Mouse (Mus musculus) forebrain, postnatal 0 days (tissue): Measurements from ENCODE around the gene Gm49321. TPM values are rescaled to one million over a fixed set of nuclear protein-coding genes. Genes with fewer than 3 reads are reported as not detected.

Experiments
- ATAC-seq: fragments of 200-750 bp; cut with Nextera tagmentation; 2 replicates; pipeline ENCODE4 v1.8.0; 2017; ENCODE audit warnings: mild to moderate bottlenecking, moderate library complexity
- DNase-seq: peaks from one replicate; pipeline ENCODE4 v3.0.0-alpha.2; 2015
- H3K27ac ChIP-seq: fragments of 300-500 bp; sonication (generic); 2 replicates; pipeline ENCODE4 v1.5.1; 2014; ENCODE audit warnings: low read depth, mild to moderate bottlenecking, antibody characterized with exemption, low read length, moderate library complexity, mixed read lengths
- H3K27me3 ChIP-seq: fragments of 300-500 bp; sonication (generic); 2 replicates; pipeline ENCODE4 v1.6.1; 2014; ENCODE audit warnings: mild to moderate bottlenecking, low read length, mixed read lengths; ENCODE audit not compliant: insufficient read depth
- H3K36me3 ChIP-seq: fragments of 300-500 bp; sonication (generic); 2 replicates; pipeline ENCODE4 v1.6.1; 2014; ENCODE audit warnings: mild to moderate bottlenecking, moderate library complexity; ENCODE audit not compliant: insufficient read depth
- H3K4me1 ChIP-seq: fragments of 300-500 bp; sonication (generic); 2 replicates; pipeline ENCODE4 v1.6.1; 2014; ENCODE audit warnings: antibody characterized with exemption; ENCODE audit not compliant: insufficient read depth
- H3K4me2 ChIP-seq: fragments of 300-500 bp; sonication (generic); 2 replicates; pipeline ENCODE4 v1.6.1; 2014; ENCODE audit warnings: low read depth, mild to moderate bottlenecking, moderate library complexity
- H3K4me3 ChIP-seq: fragments of 300-500 bp; sonication (generic); 2 replicates; pipeline ENCODE4 v1.5.1; 2014; ENCODE audit warnings: low read depth, low read length, mixed read lengths
- H3K9ac ChIP-seq: fragments of 300-500 bp; sonication (generic); 2 replicates; pipeline ENCODE4 v1.6.1; 2014; ENCODE audit warnings: mild to moderate bottlenecking
- H3K9me3 ChIP-seq: fragments of 300-500 bp; sonication (generic); 2 replicates; pipeline ENCODE4 v1.6.1; 2016; ENCODE audit warnings: low read length
- CTCF ChIP-seq: sonication (generic); IDR thresholded peaks from 2 replicates; pipeline ENCODE4 v1.5.1; 2016; ENCODE audit warnings: antibody characterized with exemption, control low read depth, low read depth
- WGBS: fragments of 180-500 bp; shearing (Covaris S2); extraction: QIAGEN DNeasy Blood & Tissue Kit; methylation state at CpG from one replicate; pipeline ENCODE4 v1.1.7; 2014; 5-methylcytosine and 5-hydroxymethylcytosine counted together
- polyA plus RNA-seq: library from polyadenylated mRNA; unstranded; fragments of >200 nt; fragmentation: Nextera tagmentation; extraction: Ambion mirVana; gene quantifications from 2 replicates; pipeline ENCODE4 v1.2.1, GENCODE M21; 2015
- total RNA-seq: library from RNA; depleted of rRNA; stranded (reverse); fragments of >200 nt; gene quantifications from 2 replicates; pipeline ENCODE4 v1.2.3, GENCODE M21; 2014

Gene Gm49321
- total and polyA plus RNA-seq, 2 experiments from 2014 or later: 15.7 TPM; not detected in 1

DNA sequence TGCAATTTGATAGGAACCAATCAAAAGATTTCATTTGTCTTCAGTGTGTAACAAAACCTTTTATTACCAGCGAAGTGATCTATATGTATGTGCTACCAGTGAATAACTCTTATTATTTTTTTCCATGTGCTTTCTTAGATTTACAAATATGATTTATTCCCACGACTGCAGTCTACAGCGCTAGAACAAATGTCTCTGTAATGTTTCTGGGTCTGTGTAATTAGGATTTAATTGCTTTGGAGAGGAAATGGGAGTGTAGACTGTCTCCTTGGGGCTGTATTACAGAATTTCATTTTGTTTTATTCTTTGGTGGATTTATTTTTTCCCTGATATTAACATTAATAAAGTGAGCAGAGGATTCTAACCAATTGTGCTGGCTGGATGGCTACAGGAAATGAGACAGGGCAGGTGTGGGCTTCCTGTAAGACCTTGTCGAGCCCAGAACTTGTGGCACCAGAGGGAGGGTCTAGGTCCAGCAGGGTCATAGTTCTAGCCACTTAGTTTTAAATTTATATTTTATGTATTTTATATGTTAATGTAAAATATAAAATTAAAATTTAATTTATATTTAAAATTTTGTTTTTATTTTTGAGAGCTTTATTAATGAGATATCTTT, 51.0 kb downstream of the Gm49321 start:
- Histone ChIP-seq H3K4me3 (no peak overlapping the region), H3K36me3 (peaks cover 16% of the 10 kb centered on the region), H3K4me1 (no peaks in the 10 kb centered on the region), H3K27me3 (no peaks in the 10 kb centered on the region), H3K9me3 (no peaks in the 10 kb centered on the region), H3K27ac (no peak overlapping the region), H3K9ac (no peak overlapping the region), H3K4me2 (no peak overlapping the region)
- DNase-seq (no peak), ATAC-seq (no peak)
- WGBS: 81% methylated on average over 4 of the region's 4 CpGs
- no peak for TF ChIP-seq CTCF

DNA sequence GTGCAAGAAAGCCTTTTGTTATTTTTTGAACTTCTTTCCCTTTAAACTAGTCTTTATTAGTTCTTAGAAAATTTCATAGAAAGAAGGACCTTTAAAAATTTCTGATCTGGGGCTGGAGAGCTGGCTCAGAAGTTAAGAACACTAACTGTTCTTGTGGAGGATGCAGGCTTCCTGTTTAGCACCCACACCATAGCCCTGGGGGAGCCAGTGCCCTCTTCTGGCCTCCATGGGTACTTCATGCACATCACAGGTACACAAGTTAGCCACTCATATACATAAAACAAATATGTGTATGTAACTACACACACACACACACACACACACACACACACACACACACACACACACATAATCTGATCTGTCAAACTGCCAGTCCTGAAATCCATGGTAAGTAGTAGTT, 52.1 kb downstream of the Gm49321 start:
- no peak for ATAC-seq
- Histone ChIP-seq H3K4me3 (no peak overlapping the region), H3K9ac (no peak overlapping the region), H3K4me1 (no peaks in the 10 kb centered on the region), H3K36me3 (peaks cover 9% of the 10 kb centered on the region), H3K27me3 (no peaks in the 10 kb centered on the region), H3K9me3 (no peaks in the 10 kb centered on the region), H3K27ac (no peak overlapping the region), H3K4me2 (no peak overlapping the region)
- DNase-seq: no peak
- peak; percentile 65 for TF ChIP-seq CTCF

DNA sequence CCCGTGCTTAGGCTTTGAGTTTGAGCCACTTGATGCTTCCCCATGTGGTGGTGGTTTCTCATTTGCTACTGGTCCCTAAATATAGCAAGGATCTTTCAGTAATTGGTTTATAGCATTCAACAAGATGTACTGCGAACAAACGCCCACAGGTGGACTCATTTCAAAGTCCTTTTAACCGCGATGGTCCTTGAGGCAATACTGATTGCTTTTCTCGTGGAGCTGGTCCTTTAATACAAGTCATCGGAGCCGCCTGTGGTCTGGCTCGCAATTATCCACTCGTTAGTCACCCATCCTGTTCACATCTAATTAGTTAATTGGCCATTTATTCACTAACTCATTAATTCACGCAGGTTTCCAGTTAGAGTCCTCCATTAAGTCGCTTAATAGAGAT, 59.4 kb downstream of the Gm49321 start:
- ATAC-seq (peak; percentile 44), DNase-seq (peak; percentile 53)
- peak overlapping the region; percentile 87 for H3K9ac ChIP-seq
- H3K9me3 ChIP-seq: no peaks in the 10 kb centered on the region
- no peaks in the 10 kb centered on the region for H3K36me3 ChIP-seq
- 15% methylated on average over 12 of the region's 12 CpGs for WGBS
- peak overlapping the region; percentile 88 for H3K27ac ChIP-seq
- peaks cover 12% of the 10 kb centered on the region for H3K4me1 ChIP-seq
- H3K4me2 ChIP-seq: peak overlapping the region; percentile 73
- H3K4me3 ChIP-seq: peak overlapping the region; percentile 64
- no peaks in the 10 kb centered on the region for H3K27me3 ChIP-seq
- TF ChIP-seq CTCF: peak; percentile 18; the same call in 1 of the 2 replicates

DNA sequence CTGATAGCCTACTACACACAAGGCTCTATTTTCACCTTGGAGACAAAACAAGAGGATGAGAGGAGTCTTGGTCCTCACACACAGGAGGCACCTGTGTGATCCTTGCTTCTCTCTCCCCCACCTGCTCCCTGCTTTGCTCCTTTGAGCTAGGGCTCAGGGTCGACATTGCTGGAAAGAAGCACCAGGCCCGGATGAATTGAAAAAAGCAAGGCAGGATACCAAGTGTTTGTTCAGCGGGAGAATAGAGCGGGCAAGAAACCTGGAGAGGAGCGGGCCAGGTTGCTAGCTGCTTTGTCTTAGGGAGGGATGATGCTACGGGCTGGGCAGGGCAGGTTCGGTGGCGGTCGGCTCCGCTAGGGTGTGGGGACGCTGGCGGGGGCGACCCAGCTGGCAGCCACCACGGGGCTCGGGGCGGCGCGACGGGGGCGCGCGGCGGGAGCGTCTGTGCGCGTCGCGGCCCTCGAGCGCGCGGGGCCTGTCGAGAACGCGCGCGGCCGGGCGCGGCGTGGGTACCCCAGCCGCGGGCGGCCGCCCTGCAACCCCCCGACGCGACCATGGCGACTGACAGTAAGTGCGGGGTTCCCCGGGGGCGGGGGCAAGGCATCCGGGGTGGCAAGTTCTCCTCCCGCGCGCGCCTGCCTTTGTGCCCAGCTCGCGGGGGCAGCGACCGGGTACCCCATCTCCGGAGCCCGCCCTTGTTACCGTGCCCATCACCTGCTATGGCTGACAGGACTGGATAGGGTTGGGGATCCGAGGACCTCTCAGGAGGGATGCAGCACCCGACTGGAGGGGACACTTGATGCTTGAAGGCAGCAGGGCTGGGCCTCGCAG, 60.1 kb downstream of the Gm49321 start, which contains the start of gene Syt16:
Gene Syt16 (plus strand): TSS at position 365 of the 831 bp plus-strand sequence.
- WGBS: 2% methylated on average over 50 of the region's 67 CpGs
- H3K4me1 ChIP-seq: peaks cover 12% of the 10 kb centered on the region
- no peaks in the 10 kb centered on the region for H3K9me3 ChIP-seq
- H3K27me3 ChIP-seq: no peaks in the 10 kb centered on the region
- no peaks in the 10 kb centered on the region for H3K36me3 ChIP-seq
- DNase-seq (peak; percentile 82), ATAC-seq (peak; percentile 87)
- TF ChIP-seq CTCF: peak; percentile 1; the same call in 1 of the 2 replicates
- peak within 1 kb of the TSS; percentile 88 for H3K27ac ChIP-seq
- peak within 1 kb of the TSS; percentile 87 for H3K9ac ChIP-seq
- peak within 1 kb of the TSS; percentile 73 for H3K4me2 ChIP-seq
- H3K4me3 ChIP-seq: peak within 1 kb of the TSS; percentile 64

DNA sequence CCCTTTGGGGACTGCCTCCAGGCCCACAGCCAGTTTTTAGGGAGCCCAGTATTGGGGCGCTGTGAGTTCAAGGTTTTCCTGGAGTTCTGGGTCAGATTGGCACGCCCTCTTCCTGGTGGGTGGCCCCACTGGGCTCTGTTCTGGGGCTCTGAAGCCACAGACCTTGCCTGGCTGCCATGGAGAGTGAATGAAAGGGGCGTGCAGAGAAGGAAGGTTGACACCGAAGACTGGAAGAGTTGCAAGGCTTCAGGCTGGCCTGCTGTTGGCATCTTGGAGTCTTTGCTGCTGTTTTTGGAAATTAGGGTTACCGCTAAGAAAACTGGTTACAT, 60.6 kb downstream of the Gm49321 start:
- no peaks in the 10 kb centered on the region for H3K9me3 ChIP-seq
- peak; percentile 51 for ATAC-seq
- peak overlapping the region; percentile 87 for H3K9ac ChIP-seq
- H3K4me2 ChIP-seq: peak overlapping the region; percentile 73
- peak; percentile 65 for DNase-seq
- H3K27me3 ChIP-seq: no peaks in the 10 kb centered on the region
- H3K36me3 ChIP-seq: no peaks in the 10 kb centered on the region
- peaks cover 12% of the 10 kb centered on the region for H3K4me1 ChIP-seq
- peak overlapping the region; percentile 64 for H3K4me3 ChIP-seq
- TF ChIP-seq CTCF: no peak
- 19% methylated on average over 5 of the region's 5 CpGs for WGBS
- H3K27ac ChIP-seq: peak overlapping the region; percentile 88

DNA sequence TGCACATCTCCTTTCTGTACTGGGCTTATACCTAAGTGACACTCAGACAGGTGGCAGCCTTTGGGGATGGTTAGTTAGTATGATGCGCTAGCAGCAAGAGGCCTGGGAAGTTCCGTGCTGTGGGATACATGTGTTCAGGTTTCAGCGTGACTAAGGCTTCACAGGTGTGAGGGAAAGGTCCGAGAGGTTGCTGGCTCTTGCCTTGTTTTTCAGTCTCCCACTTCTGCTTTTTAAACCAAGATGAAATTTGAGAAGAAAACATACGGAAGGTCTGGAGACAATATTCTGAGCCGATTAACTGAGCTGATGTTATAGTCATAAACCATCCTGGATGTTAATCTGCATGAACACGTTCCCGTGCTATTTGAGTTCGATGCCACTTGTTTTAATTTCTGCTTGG, 65.0 kb downstream of the Gm49321 start:
- no peak for ATAC-seq
- Histone ChIP-seq H3K27ac (no peak overlapping the region), H3K27me3 (no peaks in the 10 kb centered on the region), H3K4me3 (no peak overlapping the region), H3K4me1 (peaks cover 6% of the 10 kb centered on the region; the same call in 1 of the 2 replicates), H3K36me3 (no peaks in the 10 kb centered on the region; the same call in 1 of the 2 replicates), H3K9ac (no peak overlapping the region), H3K9me3 (no peaks in the 10 kb centered on the region), H3K4me2 (no peak overlapping the region)
- no peak for TF ChIP-seq CTCF
- 90% methylated on average over 9 of the region's 9 CpGs for WGBS
- DNase-seq: no peak

DNA sequence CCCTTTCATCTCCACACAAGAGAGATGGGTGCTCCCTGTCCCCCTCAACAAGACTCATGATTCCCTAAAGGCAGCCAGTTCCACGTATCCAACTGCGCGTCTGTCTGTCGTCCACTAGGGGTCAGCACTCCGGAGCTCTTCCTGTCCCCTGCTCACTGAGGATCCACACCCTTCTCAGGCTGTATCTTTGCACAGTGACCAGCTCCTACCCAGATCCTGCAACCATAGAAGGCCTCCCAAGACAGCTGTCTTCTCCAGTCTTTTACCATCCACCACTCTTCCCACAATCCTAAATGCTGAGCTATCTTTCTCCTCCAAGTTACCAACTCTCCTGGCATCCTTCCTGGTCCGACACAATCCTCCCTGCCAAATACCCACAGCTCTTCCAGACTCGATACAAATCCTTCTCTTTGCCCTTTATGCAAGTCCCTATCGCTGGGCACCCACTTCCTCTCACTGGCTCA, 72.0 kb downstream of the Gm49321 start:
- peak; percentile 82 for TF ChIP-seq CTCF
- ATAC-seq (peak; percentile 63; the same call in 1 of the 2 replicates), DNase-seq (peak; percentile 66)
- Histone ChIP-seq H3K27me3 (no peaks in the 10 kb centered on the region), H3K27ac (no peak overlapping the region), H3K4me1 (no peaks in the 10 kb centered on the region; the same call in 1 of the 2 replicates), H3K36me3 (peaks cover 4% of the 10 kb centered on the region; the same call in 1 of the 2 replicates), H3K9ac (no peak overlapping the region), H3K4me2 (no peak overlapping the region), H3K4me3 (no peak overlapping the region), H3K9me3 (no peaks in the 10 kb centered on the region)
- WGBS: 12% methylated on average over 8 of the region's 8 CpGs
